Mouse (Mus musculus) mature B cell (primary cell): Measurements from ENCODE around the gene Usp47.

Source experiments
- in situ Hi-C: fragments of 300-500 bp; cut with MboI; formaldehyde crosslinking; loops from 2 replicates; pipeline ENCODE4 v1.14.3; 2019

The Usp47 gene

DNA sequence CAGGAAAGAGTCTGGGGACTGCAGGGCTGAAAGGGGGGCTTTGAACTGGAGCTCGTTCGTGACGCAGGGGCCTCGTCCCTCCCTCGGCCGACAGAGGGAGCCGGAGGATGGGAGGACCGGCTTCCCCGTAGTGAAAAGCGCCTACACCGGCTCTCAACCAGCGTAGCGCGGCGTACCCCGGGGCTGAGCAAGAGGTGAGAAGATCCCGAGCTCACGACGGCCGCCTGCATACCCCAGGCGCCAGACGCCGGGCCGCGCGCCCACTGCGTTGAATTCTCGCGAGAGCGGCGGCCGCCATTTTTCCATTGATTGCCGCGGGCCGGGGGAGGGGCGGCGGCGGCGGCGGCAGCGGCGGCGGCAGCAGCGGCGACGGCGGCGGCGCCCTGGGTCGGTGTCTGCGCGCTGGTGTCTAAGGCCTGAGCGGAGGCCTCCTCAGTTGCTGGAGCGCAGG, at the start of gene Usp47:
Usp47 (plus strand) TSS at position 355 of the 451 bp plus-strand sequence.
- in situ Hi-C loops = no loop called here

DNA sequence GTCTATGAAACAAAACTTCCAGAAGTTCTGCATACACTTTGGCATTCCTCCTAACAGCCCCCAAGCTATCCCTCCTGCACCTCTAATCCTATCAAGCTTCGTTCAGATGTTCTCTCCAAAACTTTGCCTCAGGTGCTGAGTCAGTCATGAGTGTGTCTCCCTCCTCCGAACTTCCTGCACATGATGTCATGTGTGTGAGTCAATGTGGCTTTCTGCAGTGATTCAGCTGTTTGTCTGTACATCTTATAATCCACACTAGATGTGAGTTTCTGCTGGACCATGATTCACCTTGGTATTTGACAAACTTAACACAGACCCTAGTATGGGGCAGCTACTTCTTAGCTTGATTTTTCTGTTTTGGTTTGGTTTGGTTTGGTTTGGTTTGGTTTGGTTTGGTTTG, 46.9 kb upstream of the Usp47 start:
- in situ Hi-C loops = no loop called here

DNA sequence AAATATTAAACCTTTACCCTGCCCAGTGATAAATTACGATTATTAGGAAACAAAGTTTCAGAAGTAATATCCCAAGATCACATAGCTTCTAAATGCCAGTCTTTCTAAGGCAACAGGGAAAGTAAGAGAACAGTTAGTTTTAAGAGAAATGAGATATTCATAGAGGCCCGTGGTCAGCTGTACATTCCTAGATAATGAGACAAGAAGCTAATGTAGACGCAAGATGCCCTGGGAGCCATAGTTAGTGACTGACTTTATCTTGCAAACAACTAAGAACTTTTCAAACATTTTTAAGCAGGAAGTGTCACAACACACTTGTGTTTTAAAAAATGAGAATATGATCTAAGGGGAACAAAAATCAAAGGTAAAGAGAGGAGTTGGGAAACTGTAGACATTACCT, 45.4 kb upstream of the Usp47 start:
- in situ Hi-C loops = no loop called here

DNA sequence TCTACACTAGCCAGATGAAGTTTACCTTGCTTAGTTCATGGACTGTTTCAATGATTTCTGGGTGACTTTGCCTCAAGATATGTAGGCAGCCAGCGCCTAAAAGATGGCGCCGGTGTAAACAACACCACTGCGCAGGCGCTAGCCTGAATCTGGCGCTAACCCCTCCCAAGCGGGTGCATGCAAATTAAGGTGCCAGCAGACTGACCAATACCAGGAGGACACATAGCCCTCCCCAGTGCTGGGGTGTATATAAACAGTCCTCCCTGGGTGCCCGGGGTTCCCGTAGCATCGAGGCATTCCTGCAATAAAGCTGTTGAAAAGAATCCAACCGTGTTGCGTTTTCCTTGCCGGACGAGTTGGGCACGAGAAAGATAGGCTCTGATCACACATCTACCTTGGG, 41.0 kb upstream of the Usp47 start:
- in situ Hi-C loops = no loop called here

DNA sequence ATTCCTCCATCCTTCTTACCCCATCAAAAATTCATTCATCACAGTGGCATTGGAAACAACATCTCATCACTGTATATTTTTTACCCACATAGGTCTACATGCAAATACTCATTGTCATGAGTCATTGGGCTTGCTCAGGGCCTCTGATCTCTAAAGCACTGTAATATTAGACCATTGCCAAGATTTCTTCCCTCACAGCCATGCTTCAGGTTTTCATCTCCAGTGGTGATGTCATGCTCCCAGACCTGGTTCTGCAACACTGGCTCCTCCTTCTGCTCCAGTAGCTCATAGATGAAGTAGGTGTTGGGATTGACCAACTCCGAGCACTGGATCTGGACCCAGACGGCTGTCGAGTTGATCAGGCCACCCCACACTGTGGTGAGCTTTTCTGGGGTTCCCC, 38.8 kb upstream of the Usp47 start:
- in situ Hi-C loops = no loop called here

DNA sequence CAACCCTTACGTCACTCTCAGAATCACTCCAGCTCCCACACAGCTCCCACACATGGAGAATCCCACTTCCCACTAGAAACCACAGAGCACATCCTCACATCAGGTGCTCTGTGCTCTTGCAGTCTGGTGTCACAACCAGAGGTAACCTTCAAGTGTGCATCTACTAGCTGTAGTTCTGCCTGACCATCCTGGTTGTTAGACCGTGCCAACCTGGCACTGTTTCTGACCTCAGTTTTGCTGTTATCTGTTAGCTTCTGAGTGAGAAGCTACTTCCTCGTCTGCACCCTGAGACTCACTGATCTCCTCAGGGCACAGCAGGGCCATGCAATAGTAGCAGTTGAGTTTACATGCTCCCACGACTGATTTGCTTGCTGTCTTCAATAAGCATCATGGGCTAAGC, 38.0 kb upstream of the Usp47 start:
- in situ Hi-C loops = no loop called here

DNA sequence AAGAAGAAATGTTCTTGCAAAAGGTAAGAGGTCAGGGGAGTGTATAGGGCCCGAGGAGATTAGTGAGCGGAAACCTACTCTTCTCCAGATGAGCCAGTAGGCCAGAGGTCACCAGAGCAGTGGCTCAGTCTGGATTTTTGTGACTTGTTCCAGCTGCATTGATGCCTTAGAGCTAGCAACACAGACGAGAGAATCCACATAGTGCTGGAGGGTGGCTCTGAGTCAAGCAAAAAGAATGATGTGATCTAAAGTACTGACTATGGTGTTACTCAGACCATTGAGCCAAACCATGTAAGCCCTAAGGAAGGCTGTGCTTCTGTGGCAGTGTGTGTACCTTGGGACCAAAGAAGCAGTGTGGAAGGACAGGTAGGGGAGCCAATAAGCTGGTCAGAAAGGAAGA, 36.4 kb upstream of the Usp47 start:
- in situ Hi-C loops = no loop called here

DNA sequence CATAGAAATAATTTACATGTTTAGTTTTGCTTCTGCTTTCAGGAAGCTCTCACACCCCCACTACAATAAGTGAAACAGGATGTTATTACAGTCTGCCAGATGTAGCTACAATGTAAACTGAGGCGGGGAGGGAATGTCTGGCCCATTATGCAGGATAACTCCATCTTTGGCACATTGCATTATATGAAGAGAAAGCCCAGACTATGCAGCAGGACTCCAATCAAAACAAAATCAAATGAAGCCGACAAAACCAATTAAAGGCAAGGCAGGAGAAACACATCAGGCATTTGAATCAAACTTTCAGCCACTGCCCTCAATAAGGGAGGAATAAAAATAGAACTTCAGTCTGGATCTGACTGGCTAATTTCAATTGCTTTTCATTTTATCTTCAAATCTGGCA, 25.9 kb upstream of the Usp47 start:
- in situ Hi-C loops = no loop called here

DNA sequence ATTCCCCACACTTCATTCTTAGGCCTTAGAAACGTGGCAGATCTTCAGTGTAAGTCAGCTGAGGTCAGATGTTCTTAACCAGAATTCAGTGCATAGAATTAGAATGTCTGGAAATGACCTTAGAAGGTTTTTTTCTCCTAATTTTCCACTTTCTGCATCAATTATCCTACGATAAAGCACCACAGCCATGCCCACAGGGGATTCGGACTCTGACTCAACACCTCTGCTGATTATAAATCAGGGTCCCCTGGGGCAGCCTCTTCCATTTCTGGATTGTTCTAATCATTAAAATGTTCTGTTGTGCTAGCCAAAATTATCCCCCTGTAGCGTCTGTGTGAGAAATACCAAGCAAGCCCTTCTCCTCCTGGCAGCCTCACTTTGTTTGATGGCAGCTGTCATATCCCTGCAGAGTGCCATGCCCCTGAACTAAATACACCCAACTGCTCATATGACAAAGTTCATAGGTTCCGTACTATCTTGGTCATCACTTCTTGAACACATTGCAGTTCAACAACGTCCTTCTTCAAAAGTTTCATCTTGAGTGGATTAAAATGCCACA, 24.8 kb upstream of the Usp47 start:
- in situ Hi-C loops = no loop called here

DNA sequence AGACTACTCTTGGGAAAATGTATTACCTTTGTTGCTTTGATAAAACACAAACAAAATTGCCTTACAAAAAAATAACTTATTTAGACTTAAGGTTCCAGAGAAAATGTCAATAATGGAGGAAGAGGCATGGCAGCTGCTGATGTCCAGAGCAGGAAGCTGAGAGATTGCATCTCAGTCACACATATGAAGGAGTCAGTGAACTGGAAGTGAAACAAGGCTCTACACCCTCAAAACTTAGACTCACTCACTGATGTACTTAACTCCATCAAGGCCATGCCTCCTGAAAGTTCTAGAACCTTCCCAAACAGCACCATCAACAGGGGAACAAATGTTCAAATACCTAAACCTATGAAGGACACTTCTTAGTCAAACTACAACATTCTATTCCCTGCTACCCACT, 23.9 kb upstream of the Usp47 start:
- in situ Hi-C loops = no loop called here

DNA sequence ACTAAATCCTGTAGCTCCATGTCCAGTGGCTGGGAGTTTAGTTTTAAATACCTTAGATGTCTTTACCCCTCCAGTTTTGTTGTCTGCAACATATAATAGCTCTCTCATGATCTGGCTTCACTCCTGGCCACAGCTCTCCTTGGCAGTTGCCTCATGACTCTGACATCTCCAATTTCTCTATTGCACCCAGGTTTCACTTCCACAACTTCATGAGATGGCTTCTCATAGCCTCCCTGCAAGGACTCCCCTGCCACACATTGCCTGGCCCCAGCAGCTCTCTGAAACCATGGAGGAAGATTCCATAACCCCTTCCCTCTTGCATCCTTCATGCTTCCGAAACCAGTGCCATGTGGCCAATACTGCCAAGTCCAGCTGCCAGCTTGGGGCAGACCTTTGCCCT, 23.1 kb upstream of the Usp47 start:
- in situ Hi-C loops = no loop called here

DNA sequence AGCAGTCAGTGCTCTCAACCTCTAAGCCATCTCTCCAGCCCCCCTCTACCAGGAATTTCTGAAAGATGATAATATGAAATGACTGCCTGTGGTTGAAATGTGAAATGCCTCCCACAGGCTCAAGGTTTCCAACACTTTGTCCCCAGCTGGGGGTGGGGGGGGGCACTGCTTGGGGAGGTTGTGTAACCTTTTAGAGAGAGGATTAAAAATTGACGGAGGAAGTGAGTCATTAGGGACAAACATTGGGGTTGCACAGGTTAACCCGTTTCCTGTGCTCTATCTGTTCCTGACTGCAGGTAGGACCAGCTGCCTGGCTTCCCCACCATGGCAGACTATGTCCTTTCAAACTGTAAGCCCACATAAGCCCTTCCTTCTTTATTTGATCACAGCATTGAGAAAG, 12.8 kb upstream of the Usp47 start:
- in situ Hi-C loops = no loop called here

DNA sequence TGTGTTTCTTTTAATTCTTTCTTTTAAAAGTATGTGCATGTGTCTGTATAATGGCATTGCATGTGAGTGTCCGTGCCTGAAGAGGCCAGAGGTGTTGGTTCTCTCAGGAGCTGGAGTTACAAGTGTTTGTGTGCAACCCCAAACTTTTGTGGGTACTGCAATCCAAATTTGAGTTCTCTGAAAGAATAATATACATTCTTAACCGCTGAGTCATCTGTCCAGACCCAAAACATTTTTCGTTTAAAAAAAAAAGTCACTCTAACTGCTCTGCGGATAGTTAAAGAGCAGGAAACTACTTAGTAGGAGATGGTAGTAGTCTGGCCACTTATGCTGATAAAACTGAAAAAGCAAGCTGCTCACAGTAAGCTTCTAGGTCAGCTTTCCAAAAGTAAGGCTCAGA, 12.3 kb upstream of the Usp47 start:
- in situ Hi-C loops = no loop called here

DNA sequence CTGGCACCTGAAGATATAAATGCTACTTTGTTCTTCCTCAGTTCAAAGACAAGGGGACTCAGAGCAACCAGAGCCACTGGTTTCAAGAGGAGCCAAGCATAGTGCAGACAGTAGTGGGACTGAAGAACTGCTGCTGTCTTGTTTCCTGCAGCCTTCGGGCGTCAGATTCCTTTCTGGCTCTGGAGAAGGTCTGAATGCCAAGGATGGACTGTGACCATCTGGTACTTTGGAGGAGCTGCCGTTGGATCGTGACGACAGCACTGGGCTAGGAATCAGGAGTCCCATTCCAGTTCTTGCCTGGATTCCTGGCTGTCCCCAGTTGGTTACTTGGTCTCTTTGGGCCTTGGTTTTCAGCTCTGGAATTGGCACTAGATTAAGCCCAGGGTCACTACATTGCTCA, 11.2 kb upstream of the Usp47 start:
- in situ Hi-C loops = no loop called here

DNA sequence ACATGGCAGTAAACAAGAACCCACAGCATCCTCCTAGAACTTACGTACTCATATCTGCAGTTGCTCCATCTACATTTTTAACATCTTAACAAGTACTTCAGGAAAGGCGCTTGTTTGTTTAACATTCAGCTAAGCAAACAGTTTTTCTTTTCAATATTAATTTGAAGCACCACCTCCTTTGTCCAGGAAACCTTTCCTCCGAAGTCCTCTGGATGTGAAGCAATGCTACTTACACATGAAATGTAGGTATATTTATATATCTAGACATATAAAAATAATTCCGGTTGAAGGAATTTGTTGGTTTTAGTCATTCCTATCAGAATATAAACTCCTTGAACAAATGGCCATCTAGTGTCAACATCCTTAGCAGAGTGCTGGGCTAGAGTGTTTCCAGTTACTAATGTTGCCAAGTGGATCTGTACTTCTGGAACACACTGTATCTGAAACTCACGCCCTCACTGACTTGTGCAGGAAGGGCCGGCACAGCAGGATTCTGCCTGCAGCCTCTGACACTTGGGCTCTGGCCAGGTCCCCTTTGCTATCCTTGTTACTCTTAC, 10.6 kb upstream of the Usp47 start:
- in situ Hi-C loops = no loop called here

DNA sequence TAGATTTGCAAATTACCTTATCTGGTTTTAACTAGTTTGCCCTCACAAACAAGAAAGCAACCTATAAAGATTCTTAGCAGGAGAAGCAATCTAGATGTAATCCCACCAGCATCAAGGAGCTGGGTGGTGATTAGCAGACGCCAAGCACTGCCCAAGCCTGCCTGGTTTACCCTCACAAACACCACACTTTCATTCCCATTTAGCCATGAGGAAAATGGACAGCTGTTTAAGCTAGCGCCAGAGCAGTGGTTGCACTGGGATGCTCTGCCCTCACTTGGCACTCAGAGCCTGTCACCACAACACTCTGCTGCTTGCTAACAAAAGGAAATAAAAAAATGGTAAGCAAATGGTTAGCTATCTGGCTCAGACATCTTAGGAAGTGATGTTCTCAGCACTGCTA, 9.2 kb upstream of the Usp47 start:
- in situ Hi-C loops = no loop called here

DNA sequence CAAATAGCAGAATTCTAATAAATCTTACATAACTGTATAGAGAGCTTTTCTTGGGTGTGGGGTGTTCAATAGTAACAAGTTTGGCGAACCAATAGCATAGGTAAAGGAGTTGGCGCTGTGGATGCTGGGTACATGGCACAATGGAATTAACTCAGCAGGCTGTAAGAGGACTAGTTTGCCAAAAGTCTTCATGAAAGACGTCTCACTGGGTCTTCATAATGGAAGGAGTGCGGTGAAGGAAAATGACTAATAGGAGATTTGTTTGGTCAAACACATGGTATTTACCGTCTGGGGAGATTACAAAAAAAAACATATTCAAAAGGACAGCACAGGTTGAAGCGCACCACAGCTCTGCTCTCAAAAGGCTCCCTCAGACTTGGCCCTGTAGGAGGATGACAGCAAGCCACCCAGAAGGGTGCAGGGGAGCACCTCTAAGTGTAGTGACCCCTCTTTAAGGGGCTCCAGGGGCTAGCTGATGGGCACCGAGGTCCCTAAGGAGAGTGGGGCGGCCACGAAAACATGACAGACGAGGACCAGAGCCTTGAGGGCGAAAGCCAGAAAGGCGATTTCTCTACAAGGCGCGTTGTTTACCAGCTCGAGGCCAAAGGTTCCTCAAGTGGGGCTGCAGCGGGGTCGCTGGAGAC, 676 bp upstream of the Usp47 start:
- in situ Hi-C loops = no loop called here

DNA sequence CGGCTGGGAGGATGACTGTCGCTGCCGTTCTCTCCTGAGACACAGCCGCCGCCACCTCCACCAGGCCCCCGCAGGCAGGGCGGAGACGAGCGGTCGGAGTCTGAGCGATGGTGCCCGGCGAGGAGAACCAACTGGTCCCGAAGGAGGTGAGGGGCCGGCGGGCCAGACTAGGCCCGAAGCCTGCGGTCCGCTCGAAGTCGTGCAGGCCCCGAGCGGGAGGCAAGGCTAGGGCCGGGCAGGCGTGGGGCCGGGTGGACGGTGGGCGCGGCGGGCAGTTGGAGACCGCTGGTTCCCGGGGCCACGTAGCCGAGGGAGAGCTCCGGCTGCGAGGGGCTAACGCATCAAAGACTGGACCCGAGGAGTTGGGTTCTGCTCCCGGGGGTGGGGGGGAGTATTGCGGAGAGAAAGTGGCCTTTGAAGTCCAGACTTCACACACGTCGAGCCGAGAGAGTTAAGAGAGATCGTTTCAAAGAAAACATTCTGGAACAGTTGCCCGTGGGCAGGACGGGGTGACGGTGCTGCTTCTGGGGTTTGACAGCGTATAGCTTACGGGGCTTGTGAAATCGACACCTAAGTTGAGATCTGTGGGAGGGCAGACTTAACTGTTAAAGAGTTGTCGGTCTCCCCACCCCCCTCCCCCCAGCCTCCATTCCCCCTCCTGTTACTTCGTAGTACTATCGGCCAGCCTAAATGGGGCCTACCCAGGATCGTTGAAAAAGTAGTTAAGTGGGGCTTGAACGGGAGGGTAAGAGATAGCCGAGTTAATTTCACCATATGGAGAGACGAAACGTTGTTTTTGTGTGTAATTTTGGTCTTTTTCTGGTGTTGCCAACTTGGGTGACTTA, 519 bp downstream of the Usp47 start:
- in situ Hi-C loops = no loop called here

DNA sequence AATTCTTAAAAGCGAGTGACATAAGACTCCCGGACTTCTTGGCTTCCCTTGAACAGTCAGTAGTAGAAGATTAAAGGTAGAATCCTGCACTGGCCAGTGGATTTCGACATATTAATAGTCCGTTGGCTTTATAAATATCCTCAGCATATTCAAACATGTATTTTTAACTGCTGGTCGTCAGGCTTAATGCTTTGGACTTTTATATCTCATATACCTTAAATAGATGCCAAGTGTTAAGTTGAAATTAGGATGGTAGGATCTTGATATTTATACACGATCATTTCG, 1.1 kb downstream of the Usp47 start:
- in situ Hi-C loops = no loop called here

DNA sequence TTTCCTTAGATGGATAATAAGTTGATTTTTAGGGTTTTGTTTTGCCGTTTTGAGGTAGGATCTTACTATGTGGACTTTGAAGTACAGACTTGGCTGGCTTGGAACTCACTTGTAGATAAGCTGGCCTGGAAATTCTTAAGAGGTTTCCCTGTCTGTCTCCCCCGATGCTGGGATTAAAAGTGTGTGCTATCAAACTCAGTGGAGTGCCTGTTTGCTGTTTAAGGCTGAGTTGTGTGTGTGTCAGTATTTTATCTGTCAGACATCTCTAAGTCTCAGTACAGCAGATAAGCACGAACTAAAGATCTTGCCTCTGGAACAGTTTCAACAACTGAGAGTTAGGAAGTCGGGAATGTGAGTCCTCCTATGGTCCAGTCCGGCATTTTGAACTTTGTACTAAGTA, 1.6 kb downstream of the Usp47 start:
- in situ Hi-C loops = no loop called here

DNA sequence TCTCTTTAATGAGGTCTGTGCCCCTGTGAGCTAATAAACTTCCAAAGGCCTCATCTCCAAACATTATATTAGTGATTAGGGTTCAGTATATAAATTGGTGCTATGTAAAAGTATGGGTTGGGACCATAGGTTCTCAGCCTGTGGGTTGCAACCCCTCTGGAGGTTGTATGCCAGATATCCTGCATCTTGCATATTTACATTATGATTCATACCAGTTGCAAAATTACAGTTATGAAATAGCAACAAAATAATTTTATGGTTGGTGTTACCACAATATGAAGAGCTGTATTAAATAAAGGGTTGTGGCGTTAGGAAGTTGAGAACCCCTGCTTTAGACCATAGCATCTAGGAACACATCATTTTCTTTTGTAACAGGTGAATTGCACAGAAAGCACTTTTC, 7.3 kb downstream of the Usp47 start:
- in situ Hi-C loops = no loop called here

DNA sequence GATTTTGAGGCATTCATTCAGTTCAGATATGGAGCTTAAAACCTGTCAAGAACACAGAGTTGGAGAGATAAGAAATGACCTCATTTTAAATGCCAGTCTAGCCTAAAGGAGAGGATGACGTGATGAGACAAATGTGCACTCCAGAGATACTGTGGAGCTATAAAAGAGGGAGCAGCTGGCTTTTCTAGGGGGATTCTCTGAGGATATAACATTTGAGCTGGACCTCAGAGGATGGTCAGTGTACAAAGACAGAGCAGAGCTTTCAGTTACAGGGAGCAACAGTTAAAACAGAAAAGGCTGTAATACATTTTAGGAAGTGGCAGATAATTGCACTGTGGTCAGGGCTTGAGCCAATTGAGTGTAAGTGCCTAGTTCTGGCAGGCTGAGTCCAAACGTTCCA, 12.5 kb downstream of the Usp47 start:
- in situ Hi-C loops = no loop called here

DNA sequence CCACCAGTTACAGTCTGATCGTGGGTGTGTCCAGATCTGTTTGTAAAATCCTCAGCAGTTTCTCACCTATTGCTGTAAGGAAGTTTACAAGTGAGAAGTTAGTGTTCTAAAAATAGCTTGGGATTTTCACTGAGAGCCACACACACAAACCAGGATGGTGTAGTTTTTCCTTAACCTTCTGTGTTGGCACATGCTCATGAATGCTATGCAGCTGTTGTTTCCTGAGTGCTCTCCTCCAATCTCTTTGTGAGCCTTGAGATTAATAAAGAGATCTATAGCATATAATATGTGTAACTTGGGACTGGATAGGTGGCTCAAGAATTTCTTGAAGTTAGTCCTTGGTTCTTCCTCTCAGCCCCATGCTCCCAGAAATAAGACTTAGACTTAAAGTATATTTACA, 13.3 kb downstream of the Usp47 start:
- in situ Hi-C loops = no loop called here
